Mouse (Mus musculus): ENCODE measurements around the gene Tm9sf2. TPM values are rescaled to one million over a fixed set of nuclear protein-coding genes. Genes with fewer than 3 reads are reported as not detected.

Gene Tm9sf2
- polyA plus RNA-seq, 1 experiment: 85.3 TPM

GRCm38 (mm10) chr14:122194630-122195029 is 87.8 kb downstream of the Tm9sf2 start:
- H3K27me3 ChIP-seq (ENCODE audit: control insufficient read depth, insufficient read depth, low read length, poor library complexity, severe bottlenecking): no peaks in the 10 kb centered on the region
- no peaks in the 10 kb centered on the region for H3K9me3 ChIP-seq (replicated peaks; ENCODE audit: control insufficient read depth, insufficient read depth, low read length, poor library complexity, severe bottlenecking)
- no peak overlapping the region for H3K27ac ChIP-seq (ENCODE audit: insufficient read depth, low read length)
- no peak overlapping the region for H3K4me3 ChIP-seq (ENCODE audit: low read depth, low read length)
- TF ChIP-seq POLR2A (IDR thresholded peaks at IDR 0.05; ENCODE audit: insufficient read depth, low read length) (no peak), CTCF (IDR thresholded peaks at IDR 0.05; ENCODE audit: low read depth, low read length) (no peak), EP300 (IDR thresholded peaks at IDR 0.05; ENCODE audit: insufficient read depth, low read depth, low read length) (no peak)
- no peak overlapping the region for H3K9ac ChIP-seq (ENCODE audit: low read depth, poor library complexity, severe bottlenecking)
- no peaks in the 10 kb centered on the region for H3K4me1 ChIP-seq (ENCODE audit: control insufficient read depth, insufficient read depth, low read length)
- H3K36me3 ChIP-seq (ENCODE audit: control insufficient read depth, insufficient read depth, low read length, poor library complexity, severe bottlenecking): no peaks in the 10 kb centered on the region

- no peaks in the 10 kb centered on the region for H3K27me3 ChIP-seq (ENCODE audit: control insufficient read depth, insufficient read depth, low read length, poor library complexity, severe bottlenecking)
- no peaks in the 10 kb centered on the region for H3K36me3 ChIP-seq (ENCODE audit: control insufficient read depth, insufficient read depth, low read length, poor library complexity, severe bottlenecking)
- TF ChIP-seq CTCF (IDR thresholded peaks at IDR 0.05; ENCODE audit: low read depth, low read length): no peak
- no peak for TF ChIP-seq POLR2A (IDR thresholded peaks at IDR 0.05; ENCODE audit: insufficient read depth, low read length)
- H3K4me1 ChIP-seq (ENCODE audit: control insufficient read depth, insufficient read depth, low read length): no peaks in the 10 kb centered on the region
- H3K9me3 ChIP-seq (replicated peaks; ENCODE audit: control insufficient read depth, insufficient read depth, low read length, poor library complexity, severe bottlenecking): no peaks in the 10 kb centered on the region
- H3K9ac ChIP-seq (ENCODE audit: low read depth, poor library complexity, severe bottlenecking): no peak overlapping the region
- H3K27ac ChIP-seq (ENCODE audit: insufficient read depth, low read length): no peak overlapping the region
- no peak overlapping the region for H3K4me3 ChIP-seq (ENCODE audit: low read depth, low read length)
Measured at GRCm38 (mm10) chr14:122196851-122197250, 90.0 kb downstream of the Tm9sf2 start.

DNA sequence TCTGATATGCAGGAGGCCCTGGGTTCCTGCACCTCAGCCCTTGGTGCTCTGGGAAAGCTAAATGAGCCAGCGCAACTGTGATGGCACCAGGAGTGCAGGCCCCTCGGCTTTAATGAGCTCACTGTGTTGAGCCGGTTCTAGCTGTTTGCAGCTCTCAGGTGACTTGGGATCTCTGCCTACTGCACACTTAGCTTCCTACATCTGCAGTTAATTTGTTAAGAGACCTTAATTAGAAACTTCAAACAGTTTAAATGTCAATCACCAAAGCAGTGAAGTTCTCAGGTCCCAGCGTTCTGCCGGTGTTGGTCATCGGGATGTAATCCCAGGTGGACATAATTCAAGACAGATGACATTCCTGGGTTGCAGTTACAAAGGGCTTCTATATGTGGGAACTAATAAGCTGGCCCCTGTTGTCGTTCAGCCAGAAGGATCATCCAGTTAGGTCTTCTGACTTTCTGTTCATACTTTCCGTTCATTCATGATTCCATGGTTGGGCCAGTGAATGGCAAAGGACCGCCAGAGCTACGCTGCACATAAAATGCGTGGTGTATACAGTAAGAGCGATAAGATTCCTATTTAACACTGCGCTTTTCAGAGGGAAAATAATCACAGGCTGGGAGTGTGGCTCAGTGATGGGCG is 93.5 kb downstream of the Tm9sf2 start:
- Histone ChIP-seq H3K27me3 (ENCODE audit: control insufficient read depth, insufficient read depth, low read length, poor library complexity, severe bottlenecking) (no peaks in the 10 kb centered on the region), H3K36me3 (ENCODE audit: control insufficient read depth, insufficient read depth, low read length, poor library complexity, severe bottlenecking) (no peaks in the 10 kb centered on the region), H3K4me3 (ENCODE audit: low read depth, low read length) (no peak overlapping the region), H3K9ac (ENCODE audit: low read depth, poor library complexity, severe bottlenecking) (no peak overlapping the region), H3K9me3 (replicated peaks; ENCODE audit: control insufficient read depth, insufficient read depth, low read length, poor library complexity, severe bottlenecking) (no peaks in the 10 kb centered on the region), H3K4me1 (ENCODE audit: control insufficient read depth, insufficient read depth, low read length) (no peaks in the 10 kb centered on the region), H3K27ac (ENCODE audit: insufficient read depth, low read length) (no peak overlapping the region)
- TF ChIP-seq EP300 (IDR thresholded peaks at IDR 0.05; ENCODE audit: insufficient read depth, low read depth, low read length) (no peak), CTCF (IDR thresholded peaks at IDR 0.05; ENCODE audit: low read depth, low read length) (no peak), POLR2A (IDR thresholded peaks at IDR 0.05; ENCODE audit: insufficient read depth, low read length) (no peak)

GRCm38 (mm10) chr14:122209177-122209576 is 102.3 kb downstream of the Tm9sf2 start:
- no peak for TF ChIP-seq CTCF (IDR thresholded peaks at IDR 0.05; ENCODE audit: low read depth, low read length)
- TF ChIP-seq EP300 (IDR thresholded peaks at IDR 0.05; ENCODE audit: insufficient read depth, low read depth, low read length): no peak
- TF ChIP-seq POLR2A (IDR thresholded peaks at IDR 0.05; ENCODE audit: insufficient read depth, low read length): no peak
- Histone ChIP-seq H3K4me3 (ENCODE audit: low read depth, low read length) (no peak overlapping the region), H3K4me1 (ENCODE audit: control insufficient read depth, insufficient read depth, low read length) (no peaks in the 10 kb centered on the region), H3K27me3 (ENCODE audit: control insufficient read depth, insufficient read depth, low read length, poor library complexity, severe bottlenecking) (no peaks in the 10 kb centered on the region), H3K9ac (ENCODE audit: low read depth, poor library complexity, severe bottlenecking) (no peak overlapping the region), H3K27ac (ENCODE audit: insufficient read depth, low read length) (no peak overlapping the region), H3K36me3 (ENCODE audit: control insufficient read depth, insufficient read depth, low read length, poor library complexity, severe bottlenecking) (no peaks in the 10 kb centered on the region), H3K9me3 (replicated peaks; ENCODE audit: control insufficient read depth, insufficient read depth, low read length, poor library complexity, severe bottlenecking) (peaks cover 2% of the 10 kb centered on the region; the same call in 1 of the 2 replicates)

Other genes starting within 250 kb of the Tm9sf2 start
- 42.2 and 42.3 TPM in 2 replicates for gene Ubac2, start 228.4 kb upstream of the Tm9sf2 start, polyA plus RNA-seq (2011; ENCODE audit: insufficient read depth, insufficient read length, low read depth, missing spikeins)
- not detected in 2 replicates for gene Gpr18, start 191.3 kb upstream of the Tm9sf2 start, polyA plus RNA-seq (2011; ENCODE audit: insufficient read depth, insufficient read length, low read depth, missing spikeins)
- gene Gpr183, start 141.8 kb upstream of the Tm9sf2 start, polyA plus RNA-seq (2011; ENCODE audit: insufficient read depth, insufficient read length, low read depth, missing spikeins): not detected in 2 replicates
- gene Timm8a2, start 72.4 kb upstream of the Tm9sf2 start, polyA plus RNA-seq (2011; ENCODE audit: insufficient read depth, insufficient read length, low read depth, missing spikeins): 0.99 TPM in 1 of 2 replicates, not detected in the other
- 36.7 and 37.5 TPM in 2 replicates for gene Clybl, start 74.7 kb downstream of the Tm9sf2 start, polyA plus RNA-seq (2011; ENCODE audit: insufficient read depth, insufficient read length, low read depth, missing spikeins)